Mouse (Mus musculus): ENCODE results near the gene Ero1l. TPM values are rescaled to one million over a fixed set of nuclear protein-coding genes. Genes with fewer than 3 reads are reported as not detected.

Ero1l gene
- total RNA-seq (2021): 10 to 100 TPM; 26.9 to 30.0 TPM
- long read RNA-seq, experiment 1, partial matches to known transcripts: 0 of 1 reads
- long read RNA-seq, experiment 1, other reads (novel, unspliced or antisense): 1 of 1 reads
- long read RNA-seq, experiment 2, partial matches to known transcripts: 0 of 1 reads
- long read RNA-seq, experiment 2, other reads (novel, unspliced or antisense): 1 of 1 reads

DNA sequence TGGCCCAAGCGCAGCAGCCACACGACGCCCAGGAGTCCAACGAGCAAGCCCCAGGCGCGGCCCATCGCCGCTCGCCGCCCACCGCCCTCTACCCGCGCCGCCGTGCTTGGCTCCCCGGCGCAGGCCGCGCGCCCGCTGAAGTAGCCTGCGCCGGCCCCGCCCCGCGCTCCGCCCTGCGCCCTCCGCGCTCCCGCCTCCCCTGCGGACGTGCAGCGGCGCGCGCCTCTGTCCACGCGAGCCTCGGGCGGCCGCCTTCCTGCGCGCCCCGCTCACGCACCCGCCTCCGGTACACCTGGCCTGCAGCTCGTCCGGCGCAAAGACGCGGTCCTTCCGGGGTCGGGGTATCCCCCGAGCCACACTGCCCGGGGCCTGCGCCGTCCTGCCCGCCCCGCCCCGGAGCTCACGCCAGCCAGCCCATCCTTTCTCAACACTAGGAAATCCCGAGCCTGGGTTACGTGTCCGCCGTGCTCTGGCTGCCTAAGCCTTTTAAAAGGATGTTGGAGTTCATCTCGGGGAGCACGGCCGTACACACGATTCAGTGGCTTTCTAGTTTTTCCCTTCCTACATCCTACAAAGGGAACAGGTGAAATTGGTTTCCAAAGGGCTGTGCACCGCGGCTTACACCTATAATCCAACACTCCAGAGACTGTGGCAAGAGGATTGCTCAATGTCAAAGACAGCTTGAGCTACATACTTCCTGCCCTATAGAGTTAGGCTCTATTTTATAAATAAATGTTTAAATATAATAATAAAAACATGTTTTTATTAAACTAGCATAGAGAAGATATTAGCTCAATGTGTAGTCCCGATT lies at the start of gene Ero1l:
TSS of gene Ero1l (minus strand) at position 346 of the 811 bp plus-strand sequence.
- peak; percentile 70 to 77 for DNase-seq (ENCODE audit: low spot score in 2 of 2)

DNA sequence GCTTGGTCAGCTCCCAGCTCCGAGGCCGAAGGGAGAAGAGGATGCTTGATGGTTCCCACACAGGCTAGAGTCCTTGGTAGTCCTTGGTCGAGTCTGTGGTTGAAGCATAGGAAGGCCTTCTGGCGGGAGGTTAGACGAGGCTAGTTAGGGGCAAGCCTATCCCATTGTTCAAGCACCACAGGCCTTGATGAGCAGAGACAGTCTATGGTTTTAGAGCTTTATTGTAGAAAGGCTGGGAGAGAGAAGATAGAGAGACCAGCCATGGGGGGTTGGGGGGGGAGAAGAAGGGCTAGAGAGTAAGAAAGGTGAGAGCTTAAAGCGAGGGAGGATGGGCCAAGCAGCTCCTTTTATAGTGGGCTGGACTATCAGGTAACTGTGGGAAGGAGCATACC lies 46.6 kb upstream of the Ero1l start:
- DNase-seq (ENCODE audit: low spot score in 2 of 2): no peak

- peak in 1 of 2 experiments; percentile 41 for DNase-seq (ENCODE audit: low spot score in 2 of 2)
These were observed 45.9 kb upstream of the Ero1l start for GRCm38 (mm10) chr14:45364211-45365195.

GRCm38 (mm10) chr14:45350931-45351859 lies 32.6 kb upstream of the Ero1l start, which contains the start of gene Styx:
Styx (plus strand) TSS chr14:45351093.
- peak; percentile 89 to 95 for DNase-seq (ENCODE audit: low spot score in 2 of 2)

DNA sequence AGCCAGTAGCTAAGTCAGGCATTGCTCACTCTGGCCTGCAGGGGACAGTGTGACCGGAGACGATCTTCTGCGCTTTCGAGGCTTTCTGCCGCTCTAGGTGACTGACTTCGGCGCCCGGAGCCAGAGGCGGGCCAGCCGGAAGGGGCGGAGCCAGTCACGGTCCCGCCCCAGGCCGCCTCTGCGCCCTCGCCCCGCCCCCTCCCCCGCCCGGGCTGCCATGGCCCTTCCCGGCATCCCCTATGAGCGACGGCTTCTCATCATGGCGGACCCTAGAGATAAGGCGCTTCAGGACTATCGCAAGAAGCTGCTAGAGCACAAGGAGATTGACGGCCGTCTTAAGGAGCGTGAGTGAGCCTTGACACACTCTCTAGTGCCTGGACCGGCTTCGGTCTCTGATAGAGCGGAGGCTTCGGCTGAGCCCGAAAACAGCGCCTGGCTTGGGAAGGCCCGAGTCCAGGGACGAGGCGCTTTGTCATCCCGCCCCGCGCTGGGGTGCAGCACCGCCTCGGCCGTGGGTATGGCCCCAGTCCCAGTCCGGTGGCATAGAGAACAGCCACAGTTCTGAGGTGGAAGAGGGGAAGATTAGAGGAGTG lies 11.1 kb upstream of the Ero1l start, which contains the start of gene Psmc6:
TSS of gene Psmc6 (plus strand) at position 200 of the 593 bp plus-strand sequence.
- DNase-seq (ENCODE audit: low spot score in 2 of 2): peak; percentile 88 to 94

DNA sequence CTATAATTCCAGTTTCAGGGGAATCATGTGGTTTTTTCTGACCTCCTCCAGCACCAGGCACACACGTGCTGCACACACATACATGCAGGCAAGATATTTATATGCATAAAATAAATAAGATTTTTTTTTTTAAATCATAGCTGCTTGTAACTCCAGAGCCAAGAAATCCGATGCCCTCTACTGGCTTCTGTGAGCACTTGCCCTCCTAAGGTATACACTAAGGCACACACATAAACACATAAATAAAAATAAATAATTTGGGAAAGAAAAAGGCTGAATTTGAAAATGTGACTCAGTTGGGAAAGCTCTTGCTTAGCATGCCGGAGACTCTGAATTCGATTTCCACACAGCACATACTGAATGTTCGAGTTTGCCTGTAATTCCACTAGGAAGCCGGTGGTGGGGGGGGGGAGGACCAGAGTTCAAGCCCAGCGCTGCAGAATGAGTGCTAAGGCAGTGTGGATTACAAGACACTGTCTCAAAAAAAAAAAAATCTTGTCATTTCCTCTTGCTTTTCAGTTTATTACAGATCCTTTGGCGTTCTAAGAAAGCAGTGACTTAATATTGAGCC lies 10.5 kb upstream of the Ero1l start:
- no peak for DNase-seq (ENCODE audit: low spot score in 2 of 2)

DNA sequence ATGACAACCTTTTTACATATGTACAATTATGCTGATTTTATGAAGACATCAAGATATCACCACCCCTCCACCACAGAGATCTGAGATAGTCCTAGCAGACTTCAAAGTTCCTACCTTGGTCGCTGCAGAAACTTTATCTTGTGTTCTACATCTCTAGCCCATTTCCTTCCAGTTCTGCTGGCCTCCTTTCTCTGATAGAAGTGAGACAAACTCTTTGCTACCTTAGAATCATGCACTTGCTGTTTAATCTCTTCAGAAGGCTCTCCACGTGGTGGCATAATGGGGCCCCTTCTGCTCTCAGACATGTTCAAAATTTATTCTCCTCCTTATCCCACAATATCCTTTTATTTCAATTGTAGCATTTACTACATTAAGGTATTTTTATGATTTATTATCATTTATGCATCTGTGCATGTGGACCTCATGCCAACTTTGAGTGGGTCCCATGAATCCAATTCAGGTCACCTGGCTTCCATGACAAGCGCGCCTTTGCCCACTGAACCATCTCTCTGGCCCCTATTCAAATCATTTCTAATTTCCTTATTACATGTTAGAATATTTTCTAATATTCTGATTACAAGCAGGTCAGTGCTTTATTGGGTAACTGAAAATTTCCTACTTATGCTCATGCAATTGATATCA lies 9.6 kb upstream of the Ero1l start:
- DNase-seq (ENCODE audit: low spot score in 2 of 2): no peak

DNA sequence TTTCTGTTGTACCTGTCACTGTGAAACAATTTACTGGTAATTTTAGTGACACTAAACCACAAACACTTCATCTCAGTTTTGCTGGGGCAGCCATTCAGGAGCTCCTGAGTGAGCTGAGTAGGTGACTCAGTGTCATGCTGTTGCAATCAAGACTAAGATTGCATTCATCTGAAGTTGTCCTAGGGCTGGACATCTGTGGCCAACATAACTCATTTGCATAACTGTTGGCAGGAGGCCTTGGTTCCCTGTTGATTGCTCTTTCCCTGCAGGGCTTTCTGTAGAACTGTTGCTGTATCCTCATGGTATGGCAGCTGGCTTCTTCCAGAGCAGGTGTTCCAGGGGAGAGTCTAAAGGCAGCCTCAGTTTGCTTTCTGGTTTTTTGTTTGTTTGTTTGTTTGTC lies 6.9 kb upstream of the Ero1l start:
- DNase-seq (ENCODE audit: low spot score in 2 of 2): no peak

- DNase-seq (ENCODE audit: low spot score in 2 of 2): no peak
These were observed 4.7 kb upstream of the Ero1l start for GRCm38 (mm10) chr14:45323320-45323719.

DNA sequence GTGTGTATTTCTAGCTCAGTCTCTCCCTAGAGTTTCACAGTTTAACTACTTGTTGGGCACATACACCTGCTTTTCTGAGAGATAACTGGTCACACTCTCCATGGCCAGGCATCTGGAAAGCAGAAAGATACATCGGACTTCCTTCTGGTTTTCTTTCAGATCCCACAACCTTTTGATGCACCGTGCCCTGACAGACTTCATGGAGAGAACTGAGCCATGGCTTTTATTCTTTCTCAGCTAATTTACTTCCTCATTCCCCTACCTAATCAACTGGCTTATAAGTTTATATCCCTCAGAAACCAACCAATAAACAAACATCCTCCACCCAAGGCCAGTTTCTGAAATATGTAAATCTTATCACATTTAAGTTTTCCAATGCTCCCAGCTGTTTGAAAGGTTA lies 3.9 kb upstream of the Ero1l start:
- no peak for DNase-seq (ENCODE audit: low spot score in 2 of 2)

- DNase-seq (ENCODE audit: low spot score in 2 of 2): no peak
These were observed 3.1 kb upstream of the Ero1l start for GRCm38 (mm10) chr14:45321622-45322021.

DNA sequence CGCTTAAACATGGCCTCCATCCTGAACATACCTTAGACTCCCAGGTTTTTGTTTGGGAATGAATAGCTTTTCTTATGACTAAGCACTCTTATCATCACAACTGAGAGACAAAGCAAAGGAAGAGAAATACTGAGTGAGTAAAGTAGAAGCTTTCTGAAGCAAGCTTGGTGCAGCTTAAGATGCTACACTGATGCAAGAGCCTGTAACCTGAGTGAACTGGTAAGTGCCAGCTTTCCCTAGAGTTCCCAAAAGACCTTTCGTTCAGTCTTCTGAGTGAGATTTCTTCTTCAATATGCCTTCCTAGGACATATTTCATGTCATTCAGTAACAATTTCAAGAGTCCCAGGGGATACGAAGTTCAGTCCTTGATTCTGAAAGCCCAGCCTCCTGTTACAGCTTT lies 2.5 kb upstream of the Ero1l start:
- DNase-seq (ENCODE audit: low spot score in 2 of 2): no peak

DNA sequence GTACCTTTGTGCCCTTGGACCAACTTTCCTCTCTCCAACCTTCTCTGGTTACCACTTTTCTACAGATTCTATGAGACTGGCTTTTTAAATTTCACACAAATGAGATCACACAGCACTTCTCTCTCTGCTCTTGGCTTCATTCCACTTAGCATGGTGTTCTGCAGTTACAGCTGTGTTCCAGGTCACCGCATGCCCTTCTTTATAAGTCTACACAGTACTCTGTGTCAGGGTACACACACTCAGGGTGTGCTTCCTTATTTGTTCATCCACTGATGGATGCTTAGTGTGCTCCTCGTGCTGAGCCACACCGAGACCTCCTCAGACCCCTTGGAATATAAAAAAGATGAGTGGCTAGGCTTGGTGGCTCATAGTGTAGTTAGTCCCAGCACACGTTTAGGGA lies 1.5 kb upstream of the Ero1l start:
- DNase-seq (ENCODE audit: low spot score in 2 of 2): no peak

- DNase-seq (ENCODE audit: low spot score in 2 of 2): no peak
These were observed 653 bp upstream of the Ero1l start for GRCm38 (mm10) chr14:45319237-45319610.

- DNase-seq (ENCODE audit: low spot score in 2 of 2): peak; percentile 10 to 32
These were observed 605 bp downstream of the Ero1l start for GRCm38 (mm10) chr14:45317921-45318411.

DNA sequence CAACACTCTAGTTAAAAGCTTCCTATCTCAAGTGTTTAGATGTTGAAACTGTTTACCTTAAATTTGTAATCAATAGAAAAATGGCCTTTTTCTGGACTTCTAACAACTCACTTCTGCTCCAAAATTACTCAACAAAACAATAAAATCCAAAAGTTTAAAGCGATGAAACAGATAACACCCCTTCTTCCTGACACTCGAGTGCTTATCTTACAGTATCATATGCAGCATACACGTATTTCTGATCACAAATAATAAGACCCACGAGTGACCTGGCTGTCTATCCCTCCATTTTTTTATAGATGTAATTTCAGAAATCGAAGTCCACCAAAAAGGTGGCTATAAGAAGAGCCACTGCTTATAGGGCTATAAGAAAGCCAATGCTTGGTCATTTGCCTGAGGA lies 1.6 kb downstream of the Ero1l start:
- no peak for DNase-seq (ENCODE audit: low spot score in 2 of 2)

DNA sequence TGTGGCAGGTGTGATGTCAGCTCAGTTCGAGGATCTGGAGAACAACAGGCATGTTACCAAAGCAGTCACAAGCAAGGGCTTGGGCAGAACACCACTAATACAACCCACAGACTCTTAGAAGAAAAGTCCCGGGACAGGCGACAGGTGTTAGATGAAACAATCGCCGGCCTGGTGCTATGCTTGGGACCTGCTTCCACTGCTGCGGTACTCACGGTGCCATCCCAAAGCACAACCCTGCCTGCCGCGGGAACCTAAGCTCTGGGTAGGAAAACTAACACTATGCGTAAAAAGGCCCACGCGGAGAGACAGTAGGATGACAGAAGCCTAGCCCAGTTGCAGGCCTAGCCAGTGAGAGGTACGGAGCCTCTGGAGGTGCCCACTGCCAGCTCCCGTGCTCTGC lies 8.5 kb downstream of the Ero1l start:
- no peak for DNase-seq (ENCODE audit: low spot score in 2 of 2)

DNA sequence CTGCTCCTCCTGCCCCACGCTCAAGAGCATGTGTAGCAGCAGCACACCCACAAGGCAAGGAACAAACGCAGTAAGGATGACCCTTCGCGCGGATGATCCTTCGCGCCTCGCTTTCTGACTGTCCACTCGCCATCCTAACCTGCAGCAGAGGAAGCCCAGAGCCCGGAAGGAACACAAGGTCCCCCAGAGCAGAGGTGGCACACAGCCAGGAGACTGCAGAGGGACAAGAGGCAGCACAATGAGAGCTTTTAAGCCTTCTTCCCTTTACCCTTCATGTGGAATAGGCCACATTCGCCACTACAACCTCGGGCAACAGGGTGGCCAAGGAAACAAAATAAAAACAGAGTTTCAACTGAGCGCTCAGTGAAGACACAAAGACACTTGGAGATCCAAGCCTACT lies 8.9 kb downstream of the Ero1l start:
- no peak for DNase-seq (ENCODE audit: low spot score in 2 of 2)

Measured in layer of hippocampus, postnatal 14 days (tissue).